Mouse (Mus musculus) myocyte (in vitro differentiated cells): ENCODE measurements at regions not wholly inside any gene's neighbourhood (a gene's known extent, or its start where the extent isn't known, plus 50 kb on each side); places are given as distances from the start of the nearest gene placed in this dataset.

ENCODE experiments used
- MAX ChIP-seq: IDR thresholded peaks from one replicate; pipeline ENCODE4 v1.6.1; 2011; ENCODE audit warnings: low read depth, mild to moderate bottlenecking, control low read depth
- MYOD1 ChIP-seq, 3 experiments: IDR thresholded peaks; one replicate each; pipeline ENCODE4 v1.6.1; 2011; ENCODE audit warnings: control low read depth in 2 of 3, low read depth in 2 of 3, mild to moderate bottlenecking in 2 of 3, moderate library complexity in 1 of 3; ENCODE audit not compliant: insufficient read length in 2 of 3, control insufficient read depth in 1 of 3
- MYOG ChIP-seq, 3 experiments: IDR thresholded peaks; one replicate each; pipeline ENCODE4 v1.6.1; 2011; ENCODE audit warnings: control low read depth in 2 of 3, low read depth in 2 of 3, mild to moderate bottlenecking in 2 of 3; ENCODE audit not compliant: insufficient read length in 2 of 3, control insufficient read depth in 1 of 3, insufficient read depth in 1 of 3
- POLR2A ChIP-seq: IDR thresholded peaks from one replicate; pipeline ENCODE4 v1.6.1; 2011; ENCODE audit warnings: low read depth, mild to moderate bottlenecking, control low read depth, moderate library complexity; ENCODE audit not compliant: insufficient read length
- POLR2AphosphoS2 ChIP-seq: IDR thresholded peaks from one replicate; pipeline ENCODE4 v1.6.1; 2011; ENCODE audit warnings: low read depth, control low read depth; ENCODE audit not compliant: insufficient read length
- REST ChIP-seq: IDR thresholded peaks from one replicate; pipeline ENCODE4 v1.6.1; 2011; ENCODE audit warnings: mild to moderate bottlenecking, control low read depth, moderate library complexity; ENCODE audit not compliant: insufficient read depth, insufficient read length
- TCF12 ChIP-seq: IDR thresholded peaks from one replicate; pipeline ENCODE4 v1.6.1; 2011; ENCODE audit warnings: mild to moderate bottlenecking, control low read depth; ENCODE audit not compliant: poor library complexity, insufficient read depth, severe bottlenecking
- USF1 ChIP-seq: IDR thresholded peaks from one replicate; pipeline ENCODE4 v1.6.1; 2011; ENCODE audit warnings: low read depth, mild to moderate bottlenecking, control low read depth, moderate library complexity

GRCm38 (mm10) chr9:104399927-104400326, 62.4 kb upstream of the Acpp start:
- TF ChIP-seq MAX: no peak
- TF ChIP-seq MYOG (IDR thresholded peaks at IDR 0.05; ENCODE audit: control insufficient read depth in 1 of 3, insufficient read depth in 1 of 3, insufficient read length in 2 of 3, low read depth in 2 of 3): no peak
- no peak for TF ChIP-seq REST
- no peak for TF ChIP-seq POLR2AphosphoS2
- no peak for TF ChIP-seq POLR2A
- no peak for TF ChIP-seq USF1
- TF ChIP-seq MYOD1 (IDR thresholded peaks at IDR 0.05; ENCODE audit: control insufficient read depth in 1 of 3, insufficient read length in 2 of 3, low read depth in 2 of 3): no peak
- TF ChIP-seq TCF12: no peak
